Mouse (Mus musculus): ENCODE data around the gene Wbp1l.
"Not testable (repeated sequence)": the region's sequence is repeated elsewhere in the genome, so short reads cannot be mapped to it uniquely, and the experiment has no call there.

Gene Wbp1l

GRCm38 (mm10) chr19:46598720-46599252 is at the start of gene Wbp1l:
TSS of gene Wbp1l (plus strand) at chr19:46599084.
- peak; percentile 98 for DNase-seq (ENCODE audit: low spot score)

- DNase-seq (ENCODE audit: low spot score), result no peak
These were observed 48.5 kb upstream of the Wbp1l start for GRCm38 (mm10) chr19:46550385-46550784.

GRCm38 (mm10) chr19:46552496-46552895 is 46.4 kb upstream of the Wbp1l start:
- DNase-seq (ENCODE audit: low spot score), result no peak

GRCm38 (mm10) chr19:46553541-46553955 is 45.3 kb upstream of the Wbp1l start:
- DNase-seq (ENCODE audit: low spot score), result no peak

- DNase-seq (ENCODE audit: low spot score), result no peak
These were observed 40.9 kb upstream of the Wbp1l start for GRCm38 (mm10) chr19:46558009-46558408.

- no peak for DNase-seq (ENCODE audit: low spot score)
These were observed 40.3 kb upstream of the Wbp1l start for GRCm38 (mm10) chr19:46558631-46559030.

GRCm38 (mm10) chr19:46562132-46562531 is 36.8 kb upstream of the Wbp1l start:
- DNase-seq (ENCODE audit: low spot score), result peak; percentile 36

GRCm38 (mm10) chr19:46562581-46563515 is 36.0 kb upstream of the Wbp1l start:
- no peak for DNase-seq (ENCODE audit: low spot score)

GRCm38 (mm10) chr19:46563603-46564002 is 35.3 kb upstream of the Wbp1l start:
- no peak for DNase-seq (ENCODE audit: low spot score)

GRCm38 (mm10) chr19:46564043-46564462 is 34.8 kb upstream of the Wbp1l start:
- no peak for DNase-seq (ENCODE audit: low spot score)

- DNase-seq (ENCODE audit: low spot score), result not testable (repeated sequence)
These were observed 27.5 kb upstream of the Wbp1l start for GRCm38 (mm10) chr19:46571211-46571877.

- DNase-seq (ENCODE audit: low spot score), result no peak
These were observed 27.0 kb upstream of the Wbp1l start for GRCm38 (mm10) chr19:46571878-46572244.

- no peak for DNase-seq (ENCODE audit: low spot score)
These were observed 26.3 kb upstream of the Wbp1l start for GRCm38 (mm10) chr19:46572548-46572947.

GRCm38 (mm10) chr19:46572951-46573937 is 25.6 kb upstream of the Wbp1l start, which contains the start of the genes Arl3 and Sfxn2:
TSS of gene Arl3 (minus strand) at chr19:46573198.
TSS of gene Sfxn2 (plus strand) at chr19:46573365.
- peak; percentile 70 for DNase-seq (ENCODE audit: low spot score)

GRCm38 (mm10) chr19:46573990-46574389 is 24.9 kb upstream of the Wbp1l start:
- no peak for DNase-seq (ENCODE audit: low spot score)

- no peak for DNase-seq (ENCODE audit: low spot score)
These were observed 23.7 kb upstream of the Wbp1l start for GRCm38 (mm10) chr19:46575196-46575595.

- DNase-seq (ENCODE audit: low spot score), result peak; percentile 67
These were observed 10.9 kb upstream of the Wbp1l start for GRCm38 (mm10) chr19:46587823-46588508.

- DNase-seq (ENCODE audit: low spot score), result no peak
These were observed 7.3 kb upstream of the Wbp1l start for GRCm38 (mm10) chr19:46591575-46591974.

- no peak for DNase-seq (ENCODE audit: low spot score)
These were observed 6.0 kb upstream of the Wbp1l start for GRCm38 (mm10) chr19:46592751-46593439.

- no peak for DNase-seq (ENCODE audit: low spot score)
These were observed 697 bp upstream of the Wbp1l start for GRCm38 (mm10) chr19:46598187-46598586.

All from layer of hippocampus, adult 9-10 months (tissue).